Mouse (Mus musculus) neural tube, embryonic 12.5 days (tissue): ENCODE measurements around the gene Hdhd5. TPM values are rescaled to one million over a fixed set of nuclear protein-coding genes. Genes with fewer than 3 reads are reported as not detected.
A peak's percentile ranks its signal among the peaks of the same experiment; 100 is the strongest.

Experiments
- ATAC-seq: fragments of 200-750 bp; cut with Nextera tagmentation; 2 replicates; pipeline ENCODE4 v1.8.0; 2017; ENCODE audit warnings: low read depth, mild to moderate bottlenecking, moderate TSS enrichment, moderate library complexity; ENCODE audit not compliant: low FRiP score
- H3K27ac ChIP-seq: fragments of 300-500 bp; sonication (generic); 2 replicates; pipeline ENCODE4 v1.5.1; 2016
- H3K27me3 ChIP-seq: fragments of 300-500 bp; sonication (generic); replicated peaks from 2 replicates; pipeline ENCODE4 v1.6.1; 2016; ENCODE audit warnings: mild to moderate bottlenecking
- H3K36me3 ChIP-seq: fragments of 300-500 bp; sonication (generic); 2 replicates; pipeline ENCODE4 v1.6.1; 2016; ENCODE audit warnings: mild to moderate bottlenecking
- H3K4me1 ChIP-seq: fragments of 300-500 bp; sonication (generic); 2 replicates; pipeline ENCODE4 v1.6.1; 2016
- H3K4me2 ChIP-seq: fragments of 300-500 bp; sonication (generic); replicated peaks from 2 replicates; pipeline ENCODE4 v1.6.1; 2016; ENCODE audit warnings: mild to moderate bottlenecking
- H3K4me3 ChIP-seq: fragments of 300-500 bp; sonication (generic); 2 replicates; pipeline ENCODE4 v1.5.1; 2016
- H3K9ac ChIP-seq: fragments of 300-500 bp; sonication (generic); 2 replicates; pipeline ENCODE4 v1.6.1; 2016; ENCODE audit warnings: mild to moderate bottlenecking
- H3K9me3 ChIP-seq: fragments of 300-500 bp; sonication (generic); 2 replicates; pipeline ENCODE4 v1.6.1; 2016; ENCODE audit warnings: mild to moderate bottlenecking
- WGBS: fragments of 180-500 bp; shearing (Covaris S2); methylation state at CpG from one replicate; pipeline ENCODE4 v1.1.7; 2016; 5-methylcytosine and 5-hydroxymethylcytosine counted together
- polyA plus RNA-seq: library from polyadenylated mRNA; unstranded; fragments of >200 nt; fragmentation: Nextera tagmentation; extraction: Ambion mirVana; gene quantifications from 2 replicates; pipeline ENCODE4 v1.2.1, GENCODE M21; 2016

The Hdhd5 gene
- polyA plus RNA-seq, 1 experiment from 2014 or later: 23.6 TPM

GRCm38 (mm10) chr6:120550173-120550572 lies 19.1 kb upstream of the Hdhd5 start:
- Histone ChIP-seq H3K4me2 (no peak overlapping the region), H3K36me3 (no peaks in the 10 kb centered on the region)
- ATAC-seq: no peak; the same call in 1 of the 2 replicates

DNA sequence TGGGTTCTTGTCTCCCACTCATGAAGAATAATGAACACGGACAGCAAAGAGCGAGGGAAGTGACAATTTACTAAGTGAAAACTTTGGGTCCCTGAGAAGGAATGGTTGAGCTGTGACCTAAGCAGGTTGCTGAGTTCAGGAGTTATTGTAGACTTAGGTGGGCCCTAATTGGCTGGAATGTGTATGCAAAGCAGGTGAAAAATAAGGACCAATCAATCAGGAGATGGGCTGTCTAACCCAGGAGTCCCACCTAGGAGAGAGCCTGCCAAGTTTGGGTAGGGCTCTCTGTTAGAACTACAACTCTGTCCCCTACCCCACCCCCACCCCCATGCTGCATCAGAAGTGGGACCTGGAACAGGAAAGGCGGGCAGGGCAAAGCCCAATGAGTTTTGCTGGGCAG lies 17.5 kb upstream of the Hdhd5 start:
- Histone ChIP-seq H3K36me3 (no peaks in the 10 kb centered on the region), H3K4me2 (no peak overlapping the region), H3K4me1 (peaks cover 6% of the 10 kb centered on the region), H3K9me3 (no peaks in the 10 kb centered on the region), H3K27me3 (no peaks in the 10 kb centered on the region), H3K27ac (no peak overlapping the region), H3K9ac (no peak overlapping the region), H3K4me3 (no peak overlapping the region)
- no peak for ATAC-seq
- WGBS: 91% methylated on average over 3 of the region's 3 CpGs

More at GRCm38 (mm10) chr6:120550173-120550572, 19.1 kb upstream of the Hdhd5 start:
- H3K9me3 ChIP-seq: no peaks in the 10 kb centered on the region
- no peak overlapping the region for H3K9ac ChIP-seq
- peaks cover 6% of the 10 kb centered on the region for H3K4me1 ChIP-seq
- no peaks in the 10 kb centered on the region for H3K27me3 ChIP-seq
- H3K4me3 ChIP-seq: no peak overlapping the region
- whole genome bisulfite sequencing: 8% methylated on average over 2 of the region's 2 CpGs
- H3K27ac ChIP-seq: no peak overlapping the region

GRCm38 (mm10) chr6:120546973-120547372 lies 15.9 kb upstream of the Hdhd5 start:
- 91% methylated on average over 4 of the region's 4 CpGs for WGBS
- Histone ChIP-seq H3K27me3 (no peaks in the 10 kb centered on the region), H3K27ac (no peak overlapping the region), H3K4me3 (no peak overlapping the region), H3K4me2 (no peak overlapping the region), H3K4me1 (peaks cover 6% of the 10 kb centered on the region), H3K9ac (no peak overlapping the region), H3K9me3 (no peaks in the 10 kb centered on the region), H3K36me3 (no peaks in the 10 kb centered on the region)
- ATAC-seq: no peak

- no peak overlapping the region for H3K9ac ChIP-seq
Measured at GRCm38 (mm10) chr6:120546292-120546691, 15.2 kb upstream of the Hdhd5 start.

GRCm38 (mm10) chr6:120542061-120542460 lies 10.9 kb upstream of the Hdhd5 start:
- H3K4me2 ChIP-seq: no peak overlapping the region
- no peak overlapping the region for H3K27ac ChIP-seq
- no peak for ATAC-seq
- no peaks in the 10 kb centered on the region for H3K9me3 ChIP-seq
- 6% methylated on average over 1 of the region's 1 CpGs for WGBS
- H3K27me3 ChIP-seq: no peaks in the 10 kb centered on the region
- H3K36me3 ChIP-seq: no peaks in the 10 kb centered on the region
- H3K4me3 ChIP-seq: no peak overlapping the region
- peaks cover 5% of the 10 kb centered on the region; the same call in 1 of the 2 replicates for H3K4me1 ChIP-seq
- no peak overlapping the region for H3K9ac ChIP-seq

More at GRCm38 (mm10) chr6:120546292-120546691, 15.2 kb upstream of the Hdhd5 start:
- ATAC-seq: no peak
- H3K4me1 ChIP-seq: peaks cover 6% of the 10 kb centered on the region
- WGBS: 90% methylated on average over 3 of the region's 3 CpGs
- no peaks in the 10 kb centered on the region for H3K27me3 ChIP-seq
- H3K4me3 ChIP-seq: no peak overlapping the region
- H3K4me2 ChIP-seq: no peak overlapping the region
- H3K9me3 ChIP-seq: no peaks in the 10 kb centered on the region
- no peaks in the 10 kb centered on the region for H3K36me3 ChIP-seq
- H3K27ac ChIP-seq: no peak overlapping the region

- Histone ChIP-seq H3K36me3 (no peaks in the 10 kb centered on the region), H3K9ac (no peak overlapping the region), H3K9me3 (no peaks in the 10 kb centered on the region), H3K27me3 (no peaks in the 10 kb centered on the region), H3K27ac (no peak overlapping the region), H3K4me3 (no peak overlapping the region), H3K4me2 (no peak overlapping the region), H3K4me1 (peaks cover 5% of the 10 kb centered on the region; the same call in 1 of the 2 replicates)
- 51% methylated on average over 2 of the region's 2 CpGs for WGBS
- ATAC-seq: no peak
Measured at GRCm38 (mm10) chr6:120541386-120541785, 10.3 kb upstream of the Hdhd5 start.

- Histone ChIP-seq H3K9me3 (no peaks in the 10 kb centered on the region), H3K4me2 (peak overlapping the region; percentile 57), H3K9ac (no peak overlapping the region), H3K4me1 (peaks cover 5% of the 10 kb centered on the region; the same call in 1 of the 2 replicates), H3K27me3 (no peaks in the 10 kb centered on the region), H3K36me3 (no peaks in the 10 kb centered on the region), H3K27ac (no peak overlapping the region; the same call in 1 of the 2 replicates), H3K4me3 (no peak overlapping the region)
- WGBS: 24% methylated on average over 10 of the region's 10 CpGs
- ATAC-seq: peak; percentile 18; the same call in 1 of the 2 replicates
Measured at GRCm38 (mm10) chr6:120539781-120540231, 8.7 kb upstream of the Hdhd5 start.

DNA sequence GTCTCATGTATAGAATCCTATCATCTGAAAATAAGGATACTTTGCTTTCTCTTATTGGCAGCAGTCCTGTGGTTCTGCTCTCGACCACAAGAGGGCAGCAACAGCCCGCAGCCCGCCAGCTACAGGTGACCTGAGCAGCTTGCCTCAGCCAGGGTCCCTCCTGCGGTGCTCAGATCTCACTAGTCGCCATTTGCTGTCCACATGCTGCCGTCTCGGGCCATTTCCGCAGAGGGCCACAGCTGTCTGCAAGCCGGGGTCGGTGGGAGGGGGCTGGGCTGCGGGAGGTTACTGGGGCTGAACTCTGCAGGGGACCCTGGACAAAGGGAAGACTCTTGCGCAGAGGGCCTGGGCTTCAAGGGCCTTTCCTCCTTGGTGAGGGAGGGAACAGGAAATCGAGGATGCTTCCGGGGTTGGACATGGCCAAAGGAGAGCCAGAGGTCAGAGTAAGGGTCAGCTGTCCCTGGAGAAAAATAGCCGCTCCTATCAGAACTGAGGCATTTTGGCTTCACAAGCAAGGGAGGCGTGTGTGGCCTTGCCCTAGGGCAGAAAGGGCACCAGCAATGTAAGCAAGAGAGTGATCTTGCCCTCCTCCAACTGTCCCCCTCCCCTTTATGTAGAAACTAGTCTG lies 8.1 kb upstream of the Hdhd5 start:
- H3K4me1 ChIP-seq: peaks cover 5% of the 10 kb centered on the region; the same call in 1 of the 2 replicates
- peak overlapping the region; percentile 18; the same call in 1 of the 2 replicates for H3K4me3 ChIP-seq
- WGBS: 1% methylated on average over 16 of the region's 16 CpGs
- peak overlapping the region; percentile 57 for H3K4me2 ChIP-seq
- H3K9ac ChIP-seq: 0 out of 2 replicates have a peak overlapping the region, but pooled peaks have one; percentile 14
- ATAC-seq: peak; percentile 97
- H3K27me3 ChIP-seq: no peaks in the 10 kb centered on the region
- H3K9me3 ChIP-seq: no peaks in the 10 kb centered on the region
- no peaks in the 10 kb centered on the region for H3K36me3 ChIP-seq
- H3K27ac ChIP-seq: no peak overlapping the region; the same call in 1 of the 2 replicates

- ATAC-seq: no peak
- H3K9me3 ChIP-seq: no peaks in the 10 kb centered on the region
- no peaks in the 10 kb centered on the region for H3K36me3 ChIP-seq
- no peak overlapping the region for H3K27ac ChIP-seq
- H3K27me3 ChIP-seq: no peaks in the 10 kb centered on the region
- H3K9ac ChIP-seq: no peak overlapping the region
- peaks cover 5% of the 10 kb centered on the region; the same call in 1 of the 2 replicates for H3K4me1 ChIP-seq
- no peak overlapping the region for H3K4me2 ChIP-seq
- 80% methylated on average over 2 of the region's 2 CpGs for WGBS
- no peak overlapping the region for H3K4me3 ChIP-seq
Measured at GRCm38 (mm10) chr6:120536337-120536736, 5.2 kb upstream of the Hdhd5 start.

DNA sequence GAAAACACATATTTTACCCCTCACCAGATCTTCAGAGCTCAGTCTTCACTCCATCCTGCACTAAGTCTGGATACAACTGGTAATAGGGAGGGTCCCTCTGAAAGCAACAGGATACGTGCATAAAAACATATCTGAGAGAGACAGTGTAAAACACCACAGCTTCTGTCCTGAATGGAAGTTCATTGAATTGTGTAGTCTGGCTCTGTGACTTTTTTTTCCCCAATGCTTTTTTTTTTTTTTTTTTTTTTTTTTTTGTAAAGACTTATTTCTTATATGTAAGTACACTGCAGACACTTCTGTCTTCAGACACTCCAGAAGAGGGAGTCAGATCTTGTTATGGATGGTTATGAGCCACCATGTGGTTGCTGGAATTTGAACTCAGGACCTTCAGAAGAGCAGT lies 1.5 kb upstream of the Hdhd5 start:
- Histone ChIP-seq H3K27me3 (no peaks in the 10 kb centered on the region), H3K36me3 (no peaks in the 10 kb centered on the region), H3K9me3 (no peaks in the 10 kb centered on the region), H3K9ac (no peak overlapping the region), H3K4me1 (peaks cover 21% of the 10 kb centered on the region), H3K4me3 (no peak overlapping the region), H3K4me2 (no peak overlapping the region), H3K27ac (no peak overlapping the region)
- 77% methylated on average over 1 of the region's 1 CpGs for WGBS
- ATAC-seq: no peak

GRCm38 (mm10) chr6:120529123-120529522 lies 2.0 kb downstream of the Hdhd5 start:
- Histone ChIP-seq H3K36me3 (no peaks in the 10 kb centered on the region), H3K9ac (no peak overlapping the region), H3K9me3 (no peaks in the 10 kb centered on the region), H3K27ac (no peak overlapping the region), H3K27me3 (no peaks in the 10 kb centered on the region), H3K4me1 (peaks cover 21% of the 10 kb centered on the region), H3K4me2 (peak overlapping the region; percentile 75; the same call in 1 of the 2 replicates), H3K4me3 (no peak overlapping the region)
- WGBS: 72% methylated on average over 4 of the region's 4 CpGs
- no peak for ATAC-seq

DNA sequence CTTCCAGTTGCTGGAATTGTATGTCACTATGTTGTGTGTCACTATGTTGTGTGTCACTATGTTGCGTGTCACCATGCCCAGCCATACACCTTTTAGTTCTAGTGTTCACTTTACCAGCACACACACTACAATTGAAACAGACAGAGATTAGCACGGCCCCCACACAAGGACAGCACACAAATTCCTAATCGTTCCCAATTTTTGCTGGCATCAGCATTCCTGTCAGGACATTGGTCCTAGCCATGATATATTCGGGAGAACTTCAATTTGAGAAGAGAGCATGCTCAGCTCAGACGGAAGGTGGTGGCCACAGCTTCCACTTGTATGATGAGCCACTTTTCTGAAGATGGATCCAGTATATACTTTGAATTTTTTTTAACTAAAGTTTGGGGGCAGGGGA lies 6.3 kb downstream of the Hdhd5 start:
- no peak overlapping the region for H3K4me3 ChIP-seq
- H3K27ac ChIP-seq: no peak overlapping the region
- WGBS: 94% methylated on average over 5 of the region's 5 CpGs
- no peak for ATAC-seq
- no peaks in the 10 kb centered on the region for H3K27me3 ChIP-seq
- H3K9ac ChIP-seq: no peak overlapping the region
- peaks cover 16% of the 10 kb centered on the region for H3K4me1 ChIP-seq
- peaks cover 32% of the 10 kb centered on the region for H3K36me3 ChIP-seq
- H3K4me2 ChIP-seq: no peak overlapping the region
- no peaks in the 10 kb centered on the region for H3K9me3 ChIP-seq

DNA sequence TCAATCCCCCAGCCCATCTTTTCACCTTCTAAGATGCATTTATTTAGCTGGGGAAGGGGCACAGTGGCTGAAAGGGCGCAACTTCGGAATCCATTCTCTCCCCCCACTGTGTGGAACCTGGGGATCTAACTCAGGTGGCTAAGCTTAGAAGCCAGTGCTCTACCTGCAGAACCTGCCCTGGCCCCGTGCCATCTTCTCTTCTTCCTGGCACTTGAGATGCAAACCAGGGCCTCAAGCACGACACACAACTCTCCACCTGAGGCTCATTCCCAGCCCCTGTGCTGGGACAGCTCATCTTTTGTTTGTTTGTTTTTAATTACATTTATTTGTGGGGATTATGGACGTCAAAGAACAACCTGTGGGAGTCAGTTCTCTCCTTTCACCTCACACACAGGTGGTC lies 11.5 kb downstream of the Hdhd5 start:
- ATAC-seq: no peak
- 88% methylated on average over 5 of the region's 5 CpGs for WGBS
- Histone ChIP-seq H3K27ac (no peak overlapping the region), H3K4me2 (no peak overlapping the region), H3K4me1 (no peaks in the 10 kb centered on the region), H3K4me3 (no peak overlapping the region), H3K27me3 (no peaks in the 10 kb centered on the region), H3K36me3 (peaks cover 59% of the 10 kb centered on the region), H3K9me3 (no peaks in the 10 kb centered on the region), H3K9ac (no peak overlapping the region)
